27 mouse cellular contexts compared by ENCODE assay signal in the genomic region with DNA sequence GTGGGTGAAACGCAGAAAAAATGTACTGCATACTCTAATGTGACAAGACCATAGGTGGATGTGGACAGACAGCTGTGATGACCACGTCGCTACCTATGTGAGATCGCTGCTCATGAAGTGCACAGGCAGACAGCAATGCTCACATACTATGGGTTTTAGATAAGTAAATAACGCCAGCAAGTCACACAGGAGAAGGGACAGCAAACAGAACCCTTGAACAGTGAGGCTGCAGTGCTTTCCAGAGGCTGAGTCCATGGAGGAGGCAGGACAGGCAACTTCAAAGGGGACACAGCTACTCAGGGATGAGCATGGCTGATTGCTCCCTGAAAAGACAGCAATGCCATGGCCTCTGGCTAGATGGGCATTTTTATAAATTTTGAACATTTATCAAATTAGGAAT. TPM values are rescaled to one million over a fixed set of nuclear protein-coding genes. Genes with fewer than 3 reads are reported as not detected.
"Had no signal": no experiment of that assay in that cellular context is flagged by ENCODE, and none has a peak within 500 bp of the region (broad histone marks: within the 10 kb centered on the region; RNA-seq: fewer than 3 reads in every experiment).

No protein-coding gene starts in this region.

- H3K9ac ChIP-seq: heart, embryonic 13.5 days; heart, embryonic 15.5 days; hindbrain, embryonic 12.5 days; hindbrain, embryonic 14.5 days; intestine, embryonic 15.5 days; kidney, embryonic 15.5 days; limb, embryonic 12.5 days; liver, embryonic 14.5 days had no signal

- H3K36me3 ChIP-seq: intestine, embryonic 15.5 days had no signal

- DNase-seq: gastrocnemius, adult 2 months; gastrocnemius, postnatal 10 days; gastrocnemius, postnatal 25 days; heart, adult 2 months; heart, postnatal 4 days; kidney, adult 18-20 months; kidney, adult 8-10 months; kidney, postnatal 14 days; kidney, postnatal 36 days; layer of hippocampus, adult 9-11 months had no signal

- H3K4me3 ChIP-seq: gastrocnemius, adult 2 months; heart, adult 2 months; heart, embryonic 13.5 days; heart, embryonic 15.5 days; hindbrain, embryonic 10.5 days; hindbrain, embryonic 12.5 days; intestine, embryonic 15.5 days; kidney, embryonic 15.5 days; left cerebral cortex, adult 2 months; limb, embryonic 10.5 days; limb, embryonic 12.5 days had no signal

- H3K4me2 ChIP-seq: heart, embryonic 11.5 days; heart, embryonic 13.5 days; heart, embryonic 15.5 days; hindbrain, embryonic 12.5 days; hindbrain, embryonic 14.5 days; intestine, embryonic 15.5 days; kidney, embryonic 15.5 days; limb, embryonic 12.5 days had no signal

- H3K4me1 ChIP-seq: hindbrain, embryonic 10.5 days; hindbrain, embryonic 12.5 days; kidney, embryonic 15.5 days; limb, embryonic 10.5 days; limb, embryonic 12.5 days had no signal

- H3K27ac ChIP-seq: gastrocnemius, adult 2 months; heart, adult 2 months; heart, embryonic 13.5 days; heart, embryonic 15.5 days; hindbrain, embryonic 10.5 days; hindbrain, embryonic 12.5 days; hindbrain, embryonic 14.5 days; intestine, embryonic 15.5 days; kidney, embryonic 15.5 days; kidney, postnatal 0 days; left cerebral cortex, adult 2 months; limb, embryonic 10.5 days; limb, embryonic 12.5 days; liver, embryonic 14.5 days had no signal

- H3K9me3 ChIP-seq: heart, embryonic 13.5 days; heart, embryonic 15.5 days; hindbrain, embryonic 10.5 days; hindbrain, embryonic 12.5 days; intestine, embryonic 15.5 days; kidney, embryonic 15.5 days; limb, embryonic 10.5 days; limb, embryonic 12.5 days had no signal

- ATAC-seq: hindbrain, embryonic 16.5 days; inflammation-experienced regulatory T-cells, adult 6 months; intestine, embryonic 15.5 days; intestine, postnatal 0 days had no signal

- H3K27me3 ChIP-seq: heart, embryonic 13.5 days; heart, embryonic 15.5 days; hindbrain, embryonic 12.5 days; intestine, embryonic 15.5 days; kidney, embryonic 15.5 days; limb, embryonic 12.5 days had no signal

RNA-seq across cellular contexts. Expression of gene Gm10647, which starts 50.0 kb away (rescaled TPM):
- total RNA-seq: gastrocnemius, adult 2 months; granulocyte monocyte progenitor cell, adult 5-6 weeks had no signal
- polyA plus RNA-seq: inflammation-experienced regulatory T-cells, adult 6 months had no signal
